Mouse (Mus musculus) midbrain, embryonic 11.5 days (tissue): ENCODE results near the gene Gm11168. TPM values are rescaled to one million over a fixed set of nuclear protein-coding genes. Genes with fewer than 3 reads are reported as not detected.
"Not testable (repeated sequence)": the region's sequence is repeated elsewhere in the genome, so short reads cannot be mapped to it uniquely, and the experiment has no call there.

Experiments
- ATAC-seq: fragments of 200-750 bp; cut with Nextera tagmentation; 2 replicates; pipeline ENCODE4 v1.8.0; 2017; ENCODE audit warnings: moderate TSS enrichment, moderate library complexity; ENCODE audit not compliant: low FRiP score
- DNase-seq: peaks from one replicate; pipeline ENCODE4 v3.0.0; 2015; ENCODE audit warnings: low spot score; ENCODE audit errors: missing footprints
- H3K27ac ChIP-seq: fragments of 300-500 bp; sonication (generic); 2 replicates; pipeline ENCODE4 v1.5.1; 2014; ENCODE audit warnings: low read depth, low read length
- H3K27me3 ChIP-seq: fragments of 300-500 bp; sonication (generic); 2 replicates; pipeline ENCODE4 v1.6.1; 2014; ENCODE audit warnings: mild to moderate bottlenecking, low read length, moderate library complexity, mixed read lengths; ENCODE audit not compliant: control insufficient read depth, insufficient read depth
- H3K36me3 ChIP-seq: fragments of 300-500 bp; sonication (generic); 2 replicates; pipeline ENCODE4 v1.6.1; 2014; ENCODE audit warnings: mild to moderate bottlenecking, low read length, moderate library complexity, mixed read lengths; ENCODE audit not compliant: control insufficient read depth, insufficient read depth
- H3K4me1 ChIP-seq: fragments of 300-500 bp; sonication (generic); 2 replicates; pipeline ENCODE4 v1.6.1; 2014; ENCODE audit warnings: low read length; ENCODE audit not compliant: control insufficient read depth, insufficient read depth
- H3K4me2 ChIP-seq: fragments of 300-500 bp; sonication (generic); 2 replicates; pipeline ENCODE4 v1.6.1; 2014; ENCODE audit warnings: mild to moderate bottlenecking, moderate library complexity
- H3K4me3 ChIP-seq: fragments of 300-500 bp; sonication (generic); 2 replicates; pipeline ENCODE4 v1.5.1; 2014; ENCODE audit warnings: low read depth, low read length
- H3K9ac ChIP-seq: fragments of 300-500 bp; sonication (generic); 2 replicates; pipeline ENCODE4 v1.6.1; 2014; ENCODE audit warnings: low read length
- H3K9me3 ChIP-seq: fragments of 300-500 bp; sonication (generic); 2 replicates; pipeline ENCODE4 v1.6.1; 2016; ENCODE audit warnings: low read length; ENCODE audit not compliant: control insufficient read depth
- WGBS: fragments of 180-500 bp; shearing (Covaris S2); extraction: QIAGEN DNeasy Blood & Tissue Kit; methylation state at CpG from one replicate; pipeline ENCODE4 v1.1.7; 2014; 5-methylcytosine and 5-hydroxymethylcytosine counted together
- microRNA-seq: library from miRNA; unstranded; fragments of <30 nt; microRNA quantifications from one replicate; pipeline ENCODE4, GENCODE M21; 2017
- polyA plus RNA-seq: library from polyadenylated mRNA; unstranded; fragments of >200 nt; fragmentation: Nextera tagmentation; extraction: Ambion mirVana; gene quantifications from 2 replicates; pipeline ENCODE4 v1.2.1, GENCODE M21; 2014

Gene Gm11168
- polyA plus RNA-seq, 1 experiment from 2014 or later, result not detected

DNA sequence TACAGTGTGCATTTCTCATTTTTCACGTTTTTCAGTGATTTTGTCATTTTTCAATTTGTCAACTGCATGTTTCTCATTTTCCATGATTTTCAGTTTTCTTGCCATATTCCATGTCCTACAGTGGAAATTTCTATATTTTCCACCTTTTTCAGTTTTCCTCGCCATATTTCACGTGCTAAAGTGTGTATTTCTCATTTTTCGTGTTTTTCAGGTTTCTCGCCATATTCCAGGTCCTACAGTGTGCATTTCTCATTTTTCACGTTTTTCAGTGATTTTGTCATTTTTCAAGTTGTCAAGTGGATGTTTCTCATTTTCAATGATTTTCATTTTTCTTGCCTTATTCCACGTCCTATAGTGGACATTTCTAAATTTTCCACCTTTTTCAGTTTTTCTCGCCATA, 33.4 kb downstream of the Gm11168 start, which contains the start of gene Gm10715:
Gene Gm10715, plus strand, starts transcription at position 301 of the 400 bp plus-strand sequence.
- DNase-seq, H3K4me2 ChIP-seq, H3K27ac ChIP-seq, H3K9ac ChIP-seq, H3K36me3 ChIP-seq, H3K4me1 ChIP-seq, H3K27me3 ChIP-seq, ATAC-seq, H3K9me3 ChIP-seq, H3K4me3 ChIP-seq: not testable (repeated sequence)
- 69% methylated on average over 6 of the region's 8 CpGs for WGBS

DNA sequence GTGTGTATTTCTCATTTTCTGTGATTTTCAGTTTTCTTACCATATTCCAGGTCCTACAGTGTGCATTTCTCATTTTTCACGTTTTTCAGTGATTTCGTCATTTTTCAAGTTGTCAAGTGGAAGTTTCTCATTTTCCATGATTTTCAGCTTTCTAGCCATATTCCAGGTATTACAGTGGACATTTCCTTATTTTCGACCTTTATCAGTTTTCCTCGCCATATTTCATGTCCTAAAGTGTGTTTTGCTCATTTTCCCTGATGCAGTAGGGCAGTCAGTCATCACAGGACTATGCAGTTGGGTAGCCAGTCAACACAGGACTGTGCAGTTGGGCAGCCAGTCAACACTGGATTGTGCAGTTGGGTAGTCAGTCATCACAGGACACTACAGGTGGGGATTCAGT, 35.0 kb downstream of the Gm11168 start:
- H3K27ac ChIP-seq, H3K4me2 ChIP-seq, H3K27me3 ChIP-seq, H3K4me1 ChIP-seq, ATAC-seq, H3K4me3 ChIP-seq, H3K9ac ChIP-seq, H3K36me3 ChIP-seq, H3K9me3 ChIP-seq: not testable (repeated sequence)
- DNase-seq, result peak; percentile 90
- 61% methylated on average over 4 of the region's 4 CpGs for whole genome bisulfite sequencing

Small RNA genes lying within 50 kb of the gene (microRNA-seq; reads per million reads assigned to microRNA genes)
- gene Mir101c, result not detected

Other genes starting within 250 kb of the Gm11168 start
- not detected in 2 replicates for gene Gm10722, start 2.4 kb upstream of the Gm11168 start, polyA plus RNA-seq
- gene Gm10721, start 9.8 kb downstream of the Gm11168 start, polyA plus RNA-seq, result not detected in 2 replicates
- not detected in 2 replicates for gene Gm10720, start 12.3 kb downstream of the Gm11168 start, polyA plus RNA-seq
- 0.29 and 0.37 TPM in 2 replicates for gene Gm10719, start 14.1 kb downstream of the Gm11168 start, polyA plus RNA-seq
- 0.44 TPM in 1 of 2 replicates, not detected in the other for gene Gm10718, start 20.2 kb downstream of the Gm11168 start, polyA plus RNA-seq
- gene Gm10717, start 22.1 kb downstream of the Gm11168 start, polyA plus RNA-seq, result 0.26 TPM in 1 of 2 replicates, not detected in the other
- not detected in 2 replicates for gene Gm17535, start 31.3 kb downstream of the Gm11168 start, polyA plus RNA-seq
- not detected in 2 replicates for gene Gm10715, start 33.5 kb downstream of the Gm11168 start, polyA plus RNA-seq